Mouse (Mus musculus): ENCODE results near the gene Klf3. TPM values are rescaled to one million over a fixed set of nuclear protein-coding genes. Genes with fewer than 3 reads are reported as not detected.

The Klf3 gene
- polyA plus RNA-seq, 1 experiment from 2014 or later = 26.0 TPM

- 97% methylated on average over 11 of the region's 11 CpGs for WGBS
- no peak overlapping the region for H3K4me2 ChIP-seq (replicated peaks)
- H3K9ac ChIP-seq (replicated peaks) = no peak overlapping the region
- H3K4me1 ChIP-seq (replicated peaks) = no peaks in the 10 kb centered on the region
- H3K27me3 ChIP-seq = no peaks in the 10 kb centered on the region
- no peaks in the 10 kb centered on the region for H3K9me3 ChIP-seq
- H3K36me3 ChIP-seq = peaks cover 55% of the 10 kb centered on the region
- H3K4me3 ChIP-seq (replicated peaks) = no peak overlapping the region
- ATAC-seq = no peak
- no peak overlapping the region for H3K27ac ChIP-seq
These were observed 20.2 kb downstream of the Klf3 start for GRCm38 (mm10) chr5:64823431-64823830.

GRCm38 (mm10) chr5:64824765-64825164 lies 21.6 kb downstream of the Klf3 start:
- Histone ChIP-seq H3K27ac (no peak overlapping the region), H3K4me2 (replicated peaks) (no peak overlapping the region), H3K4me1 (replicated peaks) (no peaks in the 10 kb centered on the region), H3K36me3 (peaks cover 65% of the 10 kb centered on the region), H3K27me3 (no peaks in the 10 kb centered on the region), H3K9ac (replicated peaks) (no peak overlapping the region), H3K9me3 (no peaks in the 10 kb centered on the region), H3K4me3 (replicated peaks) (no peak overlapping the region)
- ATAC-seq = no peak
- 96% methylated on average over 3 of the region's 3 CpGs for WGBS

GRCm38 (mm10) chr5:64825496-64825895 lies 22.3 kb downstream of the Klf3 start:
- Histone ChIP-seq H3K4me3 (replicated peaks) (no peak overlapping the region), H3K4me2 (replicated peaks) (no peak overlapping the region), H3K36me3 (peaks cover 67% of the 10 kb centered on the region), H3K9me3 (no peaks in the 10 kb centered on the region), H3K9ac (replicated peaks) (no peak overlapping the region), H3K27ac (no peak overlapping the region), H3K4me1 (replicated peaks) (no peaks in the 10 kb centered on the region), H3K27me3 (no peaks in the 10 kb centered on the region)
- no peak for ATAC-seq
- 91% methylated on average over 7 of the region's 7 CpGs for WGBS

GRCm38 (mm10) chr5:64827151-64827550 lies 24.0 kb downstream of the Klf3 start:
- Histone ChIP-seq H3K9me3 (no peaks in the 10 kb centered on the region), H3K4me3 (replicated peaks) (no peak overlapping the region), H3K9ac (replicated peaks) (no peak overlapping the region; the same call in 1 of the 2 replicates), H3K27me3 (no peaks in the 10 kb centered on the region), H3K4me2 (replicated peaks) (no peak overlapping the region), H3K36me3 (peaks cover 67% of the 10 kb centered on the region), H3K27ac (no peak overlapping the region), H3K4me1 (replicated peaks) (no peaks in the 10 kb centered on the region)
- no peak for ATAC-seq
- WGBS = 97% methylated on average over 12 of the region's 12 CpGs

- no peaks in the 10 kb centered on the region for H3K9me3 ChIP-seq
- peaks cover 56% of the 10 kb centered on the region for H3K36me3 ChIP-seq
- WGBS = 95% methylated on average over 9 of the region's 9 CpGs
- H3K27me3 ChIP-seq = no peaks in the 10 kb centered on the region
- no peak overlapping the region for H3K27ac ChIP-seq
- no peaks in the 10 kb centered on the region for H3K4me1 ChIP-seq (replicated peaks)
- H3K9ac ChIP-seq (replicated peaks) = no peak overlapping the region
- no peak overlapping the region for H3K4me3 ChIP-seq (replicated peaks)
- no peak overlapping the region for H3K4me2 ChIP-seq (replicated peaks)
- no peak for ATAC-seq
These were observed 25.1 kb downstream of the Klf3 start for GRCm38 (mm10) chr5:64828314-64828713.

GRCm38 (mm10) chr5:64829606-64830005 lies 26.4 kb downstream of the Klf3 start:
- ATAC-seq = no peak
- H3K27me3 ChIP-seq = no peaks in the 10 kb centered on the region
- no peak overlapping the region for H3K9ac ChIP-seq (replicated peaks)
- no peak overlapping the region for H3K27ac ChIP-seq
- no peaks in the 10 kb centered on the region for H3K9me3 ChIP-seq
- WGBS = 95% methylated on average over 10 of the region's 10 CpGs
- no peak overlapping the region for H3K4me3 ChIP-seq (replicated peaks)
- no peak overlapping the region for H3K4me2 ChIP-seq (replicated peaks)
- no peaks in the 10 kb centered on the region for H3K4me1 ChIP-seq (replicated peaks)
- peaks cover 44% of the 10 kb centered on the region for H3K36me3 ChIP-seq

- ATAC-seq = no peak
- WGBS = 76% methylated on average over 3 of the region's 3 CpGs
- Histone ChIP-seq H3K4me3 (replicated peaks) (no peak overlapping the region), H3K4me2 (replicated peaks) (no peak overlapping the region), H3K27me3 (no peaks in the 10 kb centered on the region), H3K9ac (replicated peaks) (no peak overlapping the region), H3K27ac (no peak overlapping the region), H3K9me3 (no peaks in the 10 kb centered on the region), H3K4me1 (replicated peaks) (no peaks in the 10 kb centered on the region), H3K36me3 (peaks cover 41% of the 10 kb centered on the region)
These were observed 27.6 kb downstream of the Klf3 start for GRCm38 (mm10) chr5:64830773-64831172.

GRCm38 (mm10) chr5:64833410-64833809 lies 30.2 kb downstream of the Klf3 start:
- Histone ChIP-seq H3K4me1 (replicated peaks) (no peaks in the 10 kb centered on the region), H3K9ac (replicated peaks) (no peak overlapping the region), H3K36me3 (peaks cover 19% of the 10 kb centered on the region), H3K4me2 (replicated peaks) (no peak overlapping the region), H3K9me3 (no peaks in the 10 kb centered on the region), H3K27me3 (no peaks in the 10 kb centered on the region), H3K4me3 (replicated peaks) (no peak overlapping the region), H3K27ac (no peak overlapping the region)
- ATAC-seq = no peak

- 84% methylated on average over 1 of the region's 1 CpGs for WGBS
- Histone ChIP-seq H3K36me3 (peaks cover 11% of the 10 kb centered on the region), H3K9ac (replicated peaks) (no peak overlapping the region), H3K4me1 (replicated peaks) (no peaks in the 10 kb centered on the region), H3K4me3 (replicated peaks) (no peak overlapping the region), H3K27me3 (no peaks in the 10 kb centered on the region), H3K4me2 (replicated peaks) (no peak overlapping the region), H3K27ac (no peak overlapping the region), H3K9me3 (no peaks in the 10 kb centered on the region)
- ATAC-seq = no peak
These were observed 31.0 kb downstream of the Klf3 start for GRCm38 (mm10) chr5:64834213-64834612.

GRCm38 (mm10) chr5:64835295-64835694 lies 32.1 kb downstream of the Klf3 start:
- 91% methylated on average over 4 of the region's 4 CpGs for WGBS
- ATAC-seq = no peak

GRCm38 (mm10) chr5:64839016-64839599 lies 35.9 kb downstream of the Klf3 start:
- 0 out of 2 replicates have a peak, but pooled peaks cover 3% of the 10 kb centered on the region for H3K9me3 ChIP-seq
- ATAC-seq = no peak
- H3K36me3 ChIP-seq = no peaks in the 10 kb centered on the region
- H3K4me2 ChIP-seq (replicated peaks) = no peak overlapping the region
- WGBS = 83% methylated on average over 6 of the region's 6 CpGs
- H3K4me1 ChIP-seq (replicated peaks) = no peaks in the 10 kb centered on the region
- no peaks in the 10 kb centered on the region for H3K27me3 ChIP-seq
- H3K4me3 ChIP-seq (replicated peaks) = no peak overlapping the region
- H3K9ac ChIP-seq (replicated peaks) = no peak overlapping the region
- no peak overlapping the region for H3K27ac ChIP-seq

More at GRCm38 (mm10) chr5:64835295-64835694, 32.1 kb downstream of the Klf3 start:
- Histone ChIP-seq H3K4me1 (replicated peaks) (no peaks in the 10 kb centered on the region), H3K4me2 (replicated peaks) (no peak overlapping the region), H3K27me3 (no peaks in the 10 kb centered on the region), H3K36me3 (peaks cover 4% of the 10 kb centered on the region; the same call in 1 of the 2 replicates), H3K4me3 (replicated peaks) (no peak overlapping the region), H3K9me3 (no peaks in the 10 kb centered on the region), H3K9ac (replicated peaks) (no peak overlapping the region), H3K27ac (no peak overlapping the region)

GRCm38 (mm10) chr5:64840087-64840486 lies 36.9 kb downstream of the Klf3 start:
- H3K36me3 ChIP-seq = no peaks in the 10 kb centered on the region
- no peaks in the 10 kb centered on the region for H3K4me1 ChIP-seq (replicated peaks)
- H3K4me3 ChIP-seq (replicated peaks) = no peak overlapping the region
- no peak overlapping the region for H3K4me2 ChIP-seq (replicated peaks)
- H3K9ac ChIP-seq (replicated peaks) = no peak overlapping the region
- H3K9me3 ChIP-seq = 0 out of 2 replicates have a peak, but pooled peaks cover 3% of the 10 kb centered on the region
- no peak for ATAC-seq
- WGBS = 62% methylated on average over 1 of the region's 1 CpGs
- H3K27me3 ChIP-seq = no peaks in the 10 kb centered on the region
- H3K27ac ChIP-seq = no peak overlapping the region

GRCm38 (mm10) chr5:64844622-64845021 lies 41.4 kb downstream of the Klf3 start:
- H3K9me3 ChIP-seq = 0 out of 2 replicates have a peak, but pooled peaks cover 3% of the 10 kb centered on the region
- no peaks in the 10 kb centered on the region for H3K27me3 ChIP-seq
- no peaks in the 10 kb centered on the region for H3K4me1 ChIP-seq (replicated peaks)
- H3K4me3 ChIP-seq (replicated peaks) = no peak overlapping the region
- H3K9ac ChIP-seq (replicated peaks) = no peak overlapping the region
- 94% methylated on average over 3 of the region's 3 CpGs for WGBS
- H3K36me3 ChIP-seq = no peaks in the 10 kb centered on the region
- H3K4me2 ChIP-seq (replicated peaks) = no peak overlapping the region
- H3K27ac ChIP-seq = no peak overlapping the region
- ATAC-seq = no peak
